Mouse (Mus musculus) cortical plate, adult 2 months (tissue): ENCODE data around the gene Ces2c. TPM values are rescaled to one million over a fixed set of nuclear protein-coding genes. Genes with fewer than 3 reads are reported as not detected.

ENCODE experiments used
- H3K27ac ChIP-seq: fragments of 200-500 bp; 2 replicates; pipeline ENCODE4 v1.5.1; 2012; ENCODE audit warnings: low read length, control low read depth, inconsistent platforms; ENCODE audit not compliant: insufficient read depth
- H3K4me1 ChIP-seq: fragments of 200-500 bp; 2 replicates; pipeline ENCODE4 v1.6.1; 2011; ENCODE audit warnings: low read length; ENCODE audit not compliant: control insufficient read depth, insufficient read depth
- H3K4me3 ChIP-seq: fragments of 200-500 bp; 2 replicates; pipeline ENCODE4 v1.5.1; 2011; ENCODE audit warnings: mild to moderate bottlenecking, low read length, control low read depth; ENCODE audit not compliant: insufficient read depth
- CTCF ChIP-seq: fragments of 200-500 bp; IDR thresholded peaks from 2 replicates; pipeline ENCODE4 v1.5.1; 2011; ENCODE audit warnings: mild to moderate bottlenecking, control low read depth, low read length; ENCODE audit not compliant: insufficient read depth; ENCODE audit errors: extremely low read depth
- POLR2A ChIP-seq: fragments of 200-500 bp; IDR thresholded peaks from 2 replicates; pipeline ENCODE4 v1.6.1; 2011; ENCODE audit warnings: mild to moderate bottlenecking, low read length, control low read depth; ENCODE audit not compliant: insufficient read depth; ENCODE audit errors: extremely low read depth
- polyA plus RNA-seq: library from polyadenylated mRNA; depleted of rRNA; stranded (reverse); fragments of >200 nt; gene quantifications from 2 replicates; pipeline ENCODE4 v1.2.3, GENCODE M21; 2012; rRNA removed

Gene Ces2c
- 0.06 TPM in 1 of 2 replicates, not detected in the other for polyA plus RNA-seq

GRCm38 (mm10) chr8:104846831-104847230, at the start of gene Ces2c:
Gene Ces2c (plus strand): TSS chr8:104847068.
- no peak within 1 kb of the TSS for H3K27ac ChIP-seq
- no peak within 1 kb of the TSS for H3K4me3 ChIP-seq
- TF ChIP-seq CTCF (no peak), POLR2A (no peak)
- no peaks in the 10 kb centered on the region for H3K4me1 ChIP-seq

- no peak for TF ChIP-seq CTCF
- TF ChIP-seq POLR2A, result no peak
Measured at GRCm38 (mm10) chr8:104799385-104799784, 47.5 kb upstream of the Ces2c start.

GRCm38 (mm10) chr8:104806127-104806526, 40.7 kb upstream of the Ces2c start:
- Histone ChIP-seq H3K4me1 (no peaks in the 10 kb centered on the region), H3K27ac (no peak overlapping the region), H3K4me3 (no peak overlapping the region)
- TF ChIP-seq CTCF (no peak), POLR2A (no peak)

More at GRCm38 (mm10) chr8:104799385-104799784, 47.5 kb upstream of the Ces2c start:
- no peaks in the 10 kb centered on the region for H3K4me1 ChIP-seq
- H3K27ac ChIP-seq, result no peak overlapping the region
- no peak overlapping the region for H3K4me3 ChIP-seq

- H3K4me1 ChIP-seq, result no peaks in the 10 kb centered on the region
- H3K27ac ChIP-seq, result no peak overlapping the region
- H3K4me3 ChIP-seq, result no peak overlapping the region
- TF ChIP-seq POLR2A, result no peak
- no peak for TF ChIP-seq CTCF
Measured at GRCm38 (mm10) chr8:104808542-104809413, 38.1 kb upstream of the Ces2c start.

- H3K4me3 ChIP-seq, result no peak overlapping the region
- H3K4me1 ChIP-seq, result no peaks in the 10 kb centered on the region
Measured at GRCm38 (mm10) chr8:104809436-104809835, 37.4 kb upstream of the Ces2c start.

GRCm38 (mm10) chr8:104826912-104827311, 20.0 kb upstream of the Ces2c start:
- TF ChIP-seq POLR2A (no peak), CTCF (no peak)
- Histone ChIP-seq H3K27ac (no peak overlapping the region), H3K4me1 (no peaks in the 10 kb centered on the region), H3K4me3 (no peak overlapping the region)

More at GRCm38 (mm10) chr8:104809436-104809835, 37.4 kb upstream of the Ces2c start:
- H3K27ac ChIP-seq, result no peak overlapping the region
- TF ChIP-seq CTCF, result no peak
- no peak for TF ChIP-seq POLR2A

- Histone ChIP-seq H3K4me3 (no peak overlapping the region), H3K27ac (no peak overlapping the region), H3K4me1 (no peaks in the 10 kb centered on the region)
- TF ChIP-seq CTCF, result no peak
- TF ChIP-seq POLR2A, result no peak
Measured at GRCm38 (mm10) chr8:104828221-104828620, 18.6 kb upstream of the Ces2c start.

GRCm38 (mm10) chr8:104831440-104831839, 15.4 kb upstream of the Ces2c start, which contains the start of gene Ces2b:
Gene Ces2b (plus strand): TSS chr8:104831572.
- Histone ChIP-seq H3K27ac (no peak within 1 kb of the TSS), H3K4me3 (no peak within 1 kb of the TSS), H3K4me1 (no peaks in the 10 kb centered on the region)
- TF ChIP-seq POLR2A (no peak), CTCF (no peak)

GRCm38 (mm10) chr8:104841360-104842078, 5.3 kb upstream of the Ces2c start:
- no peak overlapping the region for H3K4me3 ChIP-seq
- no peak for TF ChIP-seq POLR2A
- TF ChIP-seq CTCF, result no peak
- H3K27ac ChIP-seq, result no peak overlapping the region
- no peaks in the 10 kb centered on the region for H3K4me1 ChIP-seq
